Mouse (Mus musculus) limb, embryonic 13.5 days (tissue): ENCODE data around the gene Wdfy4. TPM values are rescaled to one million over a fixed set of nuclear protein-coding genes. Genes with fewer than 3 reads are reported as not detected.

Source experiments
- ATAC-seq: fragments of 200-750 bp; cut with Nextera tagmentation; 2 replicates; pipeline ENCODE4 v1.8.0; 2017; ENCODE audit warnings: low read depth, moderate number of reproducible peaks, moderate TSS enrichment; ENCODE audit not compliant: low FRiP score
- H3K27ac ChIP-seq: fragments of 300-500 bp; sonication (generic); 2 replicates; pipeline ENCODE4 v1.5.1; 2015; ENCODE audit warnings: inconsistent platforms, mild to moderate bottlenecking, moderate library complexity
- H3K27me3 ChIP-seq: fragments of 300-500 bp; sonication (generic); 2 replicates; pipeline ENCODE4 v1.6.1; 2015; ENCODE audit warnings: mild to moderate bottlenecking, inconsistent platforms
- H3K36me3 ChIP-seq: fragments of 300-500 bp; sonication (generic); 2 replicates; pipeline ENCODE4 v1.6.1; 2015; ENCODE audit warnings: inconsistent platforms, mild to moderate bottlenecking, moderate library complexity
- H3K4me1 ChIP-seq: fragments of 300-500 bp; sonication (generic); 2 replicates; pipeline ENCODE4 v1.6.1; 2015; ENCODE audit warnings: inconsistent platforms
- H3K4me2 ChIP-seq: fragments of 300-500 bp; sonication (generic); replicated peaks from 2 replicates; pipeline ENCODE4 v1.6.1; 2015; ENCODE audit warnings: inconsistent platforms, mild to moderate bottlenecking, moderate library complexity
- H3K4me3 ChIP-seq: fragments of 300-500 bp; sonication (generic); 2 replicates; pipeline ENCODE4 v1.5.1; 2015; ENCODE audit warnings: moderate library complexity, mild to moderate bottlenecking, inconsistent platforms
- H3K9ac ChIP-seq: fragments of 300-500 bp; sonication (generic); 2 replicates; pipeline ENCODE4 v1.6.1; 2015; ENCODE audit warnings: mild to moderate bottlenecking, inconsistent platforms
- H3K9me3 ChIP-seq: fragments of 300-500 bp; sonication (generic); 2 replicates; pipeline ENCODE4 v1.6.1; 2016; ENCODE audit warnings: inconsistent platforms
- WGBS: fragments of 180-500 bp; shearing (Covaris S2); methylation state at CpG from one replicate; pipeline ENCODE4 v1.1.7; 2015; 5-methylcytosine and 5-hydroxymethylcytosine counted together
- polyA plus RNA-seq: library from polyadenylated mRNA; unstranded; fragments of >200 nt; fragmentation: Nextera tagmentation; extraction: Ambion mirVana; gene quantifications from 2 replicates; pipeline ENCODE4 v1.2.1, GENCODE M21; 2015

Wdfy4 gene
- polyA plus RNA-seq, 1 experiment from 2014 or later, result 0.23 TPM

- Histone ChIP-seq H3K4me1 (no peaks in the 10 kb centered on the region), H3K4me3 (no peak overlapping the region), H3K9ac (no peak overlapping the region), H3K27ac (no peak overlapping the region), H3K27me3 (no peaks in the 10 kb centered on the region), H3K36me3 (no peaks in the 10 kb centered on the region), H3K9me3 (no peaks in the 10 kb centered on the region), H3K4me2 (no peak overlapping the region)
- WGBS, result 94% methylated on average over 1 of the region's 1 CpGs
- ATAC-seq, result no peak
Measured at GRCm38 (mm10) chr14:33116590-33116989, 68.7 kb downstream of the Wdfy4 start.

GRCm38 (mm10) chr14:33104809-33105208 lies 80.5 kb downstream of the Wdfy4 start:
- no peak overlapping the region for H3K27ac ChIP-seq
- H3K4me1 ChIP-seq, result no peaks in the 10 kb centered on the region
- no peak overlapping the region for H3K4me3 ChIP-seq
- ATAC-seq, result no peak
- H3K36me3 ChIP-seq, result no peaks in the 10 kb centered on the region
- no peaks in the 10 kb centered on the region for H3K27me3 ChIP-seq
- H3K9me3 ChIP-seq, result no peaks in the 10 kb centered on the region
- 74% methylated on average over 3 of the region's 3 CpGs for WGBS
- no peak overlapping the region for H3K4me2 ChIP-seq
- no peak overlapping the region for H3K9ac ChIP-seq

GRCm38 (mm10) chr14:33101609-33102008 lies 83.7 kb downstream of the Wdfy4 start:
- Histone ChIP-seq H3K9ac (no peak overlapping the region), H3K9me3 (no peaks in the 10 kb centered on the region), H3K4me1 (no peaks in the 10 kb centered on the region), H3K36me3 (no peaks in the 10 kb centered on the region), H3K27me3 (no peaks in the 10 kb centered on the region), H3K4me2 (no peak overlapping the region), H3K4me3 (no peak overlapping the region), H3K27ac (no peak overlapping the region)
- ATAC-seq, result no peak
- WGBS, result 52% methylated on average over 2 of the region's 2 CpGs

GRCm38 (mm10) chr14:33099926-33100325 lies 85.4 kb downstream of the Wdfy4 start:
- no peak overlapping the region for H3K27ac ChIP-seq
- no peaks in the 10 kb centered on the region for H3K9me3 ChIP-seq
- H3K4me3 ChIP-seq, result no peak overlapping the region
- H3K9ac ChIP-seq, result no peak overlapping the region
- 83% methylated on average over 5 of the region's 5 CpGs for WGBS
- H3K4me1 ChIP-seq, result no peaks in the 10 kb centered on the region
- H3K36me3 ChIP-seq, result no peaks in the 10 kb centered on the region
- ATAC-seq, result no peak
- no peaks in the 10 kb centered on the region for H3K27me3 ChIP-seq
- H3K4me2 ChIP-seq, result no peak overlapping the region

GRCm38 (mm10) chr14:33099111-33099510 lies 86.2 kb downstream of the Wdfy4 start:
- H3K4me1 ChIP-seq, result no peaks in the 10 kb centered on the region
- no peaks in the 10 kb centered on the region for H3K9me3 ChIP-seq
- WGBS, result 56% methylated on average over 7 of the region's 7 CpGs
- no peak for ATAC-seq
- H3K36me3 ChIP-seq, result no peaks in the 10 kb centered on the region
- H3K27ac ChIP-seq, result no peak overlapping the region
- H3K4me3 ChIP-seq, result no peak overlapping the region
- no peak overlapping the region for H3K4me2 ChIP-seq
- no peak overlapping the region for H3K9ac ChIP-seq
- no peaks in the 10 kb centered on the region for H3K27me3 ChIP-seq

- no peak overlapping the region for H3K27ac ChIP-seq
- 84% methylated on average over 5 of the region's 5 CpGs for WGBS
- H3K4me1 ChIP-seq, result no peaks in the 10 kb centered on the region
- H3K9ac ChIP-seq, result no peak overlapping the region
- no peaks in the 10 kb centered on the region for H3K36me3 ChIP-seq
- no peak for ATAC-seq
- H3K4me3 ChIP-seq, result no peak overlapping the region
- 0 out of 2 replicates have a peak, but pooled peaks cover 3% of the 10 kb centered on the region for H3K27me3 ChIP-seq
- no peak overlapping the region for H3K4me2 ChIP-seq
- no peaks in the 10 kb centered on the region for H3K9me3 ChIP-seq
Measured at GRCm38 (mm10) chr14:33096462-33096861, 88.8 kb downstream of the Wdfy4 start.

- Histone ChIP-seq H3K9ac (no peak overlapping the region), H3K36me3 (no peaks in the 10 kb centered on the region), H3K27ac (no peak overlapping the region), H3K4me3 (no peak overlapping the region), H3K4me2 (no peak overlapping the region), H3K4me1 (no peaks in the 10 kb centered on the region), H3K27me3 (no peaks in the 10 kb centered on the region), H3K9me3 (no peaks in the 10 kb centered on the region)
- WGBS, result 83% methylated on average over 8 of the region's 8 CpGs
- no peak for ATAC-seq
Measured at GRCm38 (mm10) chr14:33083326-33083725, 102.0 kb downstream of the Wdfy4 start.

GRCm38 (mm10) chr14:33082301-33082700 lies 103.0 kb downstream of the Wdfy4 start:
- Histone ChIP-seq H3K27ac (no peak overlapping the region), H3K36me3 (no peaks in the 10 kb centered on the region), H3K27me3 (no peaks in the 10 kb centered on the region), H3K9ac (no peak overlapping the region), H3K9me3 (no peaks in the 10 kb centered on the region), H3K4me1 (no peaks in the 10 kb centered on the region), H3K4me3 (no peak overlapping the region), H3K4me2 (no peak overlapping the region)
- no peak for ATAC-seq
- 72% methylated on average over 1 of the region's 1 CpGs for WGBS

- Histone ChIP-seq H3K27me3 (no peaks in the 10 kb centered on the region), H3K9me3 (no peaks in the 10 kb centered on the region), H3K9ac (no peak overlapping the region), H3K36me3 (no peaks in the 10 kb centered on the region), H3K4me2 (no peak overlapping the region), H3K4me3 (no peak overlapping the region), H3K27ac (no peak overlapping the region), H3K4me1 (no peaks in the 10 kb centered on the region)
- ATAC-seq, result no peak
- 65% methylated on average over 6 of the region's 6 CpGs for WGBS
Measured at GRCm38 (mm10) chr14:33081370-33081860, 103.9 kb downstream of the Wdfy4 start.

- Histone ChIP-seq H3K9ac (no peak overlapping the region), H3K4me1 (no peaks in the 10 kb centered on the region), H3K4me3 (no peak overlapping the region), H3K27me3 (no peaks in the 10 kb centered on the region), H3K9me3 (no peaks in the 10 kb centered on the region), H3K27ac (no peak overlapping the region), H3K36me3 (no peaks in the 10 kb centered on the region), H3K4me2 (no peak overlapping the region)
- no peak for ATAC-seq
- WGBS, result 86% methylated on average over 6 of the region's 6 CpGs
Measured at GRCm38 (mm10) chr14:33078596-33078995, 106.7 kb downstream of the Wdfy4 start.

GRCm38 (mm10) chr14:33078110-33078509 lies 107.2 kb downstream of the Wdfy4 start:
- no peak overlapping the region for H3K9ac ChIP-seq
- 85% methylated on average over 6 of the region's 6 CpGs for WGBS
- no peaks in the 10 kb centered on the region for H3K9me3 ChIP-seq
- H3K4me2 ChIP-seq, result no peak overlapping the region
- H3K27me3 ChIP-seq, result no peaks in the 10 kb centered on the region
- no peaks in the 10 kb centered on the region for H3K36me3 ChIP-seq
- H3K27ac ChIP-seq, result no peak overlapping the region
- no peak for ATAC-seq
- H3K4me1 ChIP-seq, result no peaks in the 10 kb centered on the region
- no peak overlapping the region for H3K4me3 ChIP-seq

GRCm38 (mm10) chr14:33073355-33073754 lies 112.0 kb downstream of the Wdfy4 start:
- 86% methylated on average over 3 of the region's 3 CpGs for WGBS
- Histone ChIP-seq H3K9ac (no peak overlapping the region), H3K4me1 (no peaks in the 10 kb centered on the region), H3K27me3 (no peaks in the 10 kb centered on the region), H3K4me3 (no peak overlapping the region), H3K27ac (no peak overlapping the region), H3K9me3 (no peaks in the 10 kb centered on the region), H3K4me2 (no peak overlapping the region), H3K36me3 (no peaks in the 10 kb centered on the region)
- no peak for ATAC-seq

- H3K4me2 ChIP-seq, result no peak overlapping the region
- H3K4me3 ChIP-seq, result no peak overlapping the region
- no peak overlapping the region for H3K27ac ChIP-seq
- H3K9ac ChIP-seq, result no peak overlapping the region
- H3K27me3 ChIP-seq, result no peaks in the 10 kb centered on the region
- ATAC-seq, result no peak
- H3K9me3 ChIP-seq, result no peaks in the 10 kb centered on the region
- H3K4me1 ChIP-seq, result no peaks in the 10 kb centered on the region
- H3K36me3 ChIP-seq, result no peaks in the 10 kb centered on the region
- 87% methylated on average over 7 of the region's 7 CpGs for WGBS
Measured at GRCm38 (mm10) chr14:33072351-33072750, 113.0 kb downstream of the Wdfy4 start.
